Mouse (Mus musculus): ENCODE data around the gene Pdcd7.
"Not testable (repeated sequence)": the region's sequence is repeated elsewhere in the genome, so short reads cannot be mapped to it uniquely, and the experiment has no call there.

Gene Pdcd7

DNA sequence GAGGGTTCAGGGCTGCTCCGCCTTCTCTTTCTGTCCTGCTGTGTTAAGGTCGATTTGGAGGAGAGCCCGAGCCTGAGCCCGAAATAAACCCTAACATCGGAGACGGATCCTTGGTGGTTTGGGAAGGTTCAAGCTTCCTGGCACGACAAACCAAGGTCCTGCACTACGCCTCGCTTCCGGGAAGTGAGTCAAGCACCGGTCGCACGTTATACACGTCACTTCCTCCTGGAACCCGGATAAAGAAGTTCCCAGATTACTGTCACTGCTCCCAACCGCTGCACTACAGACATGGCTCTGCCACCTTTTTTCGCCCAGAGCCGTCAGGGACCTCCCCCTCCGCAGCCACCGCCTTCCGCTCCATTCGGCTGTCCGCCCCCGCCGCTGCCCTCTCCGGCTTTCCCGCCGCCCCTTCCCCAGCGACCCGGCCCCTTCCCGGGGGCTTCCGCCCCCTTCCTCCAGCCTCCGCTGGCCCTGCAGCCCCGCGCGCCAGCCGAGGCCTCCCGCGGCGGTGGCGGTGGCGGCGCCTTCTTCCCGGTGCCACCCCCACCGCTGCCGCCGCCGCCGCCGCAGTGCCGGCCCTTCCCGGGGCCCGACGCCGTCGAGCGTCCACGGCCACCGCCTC, at the start of gene Pdcd7:
Gene Pdcd7, plus strand, starts transcription at position 251 of the 622 bp plus-strand sequence.
- peak; percentile 97 for DNase-seq (ENCODE audit: low read depth, low spot score)

DNA sequence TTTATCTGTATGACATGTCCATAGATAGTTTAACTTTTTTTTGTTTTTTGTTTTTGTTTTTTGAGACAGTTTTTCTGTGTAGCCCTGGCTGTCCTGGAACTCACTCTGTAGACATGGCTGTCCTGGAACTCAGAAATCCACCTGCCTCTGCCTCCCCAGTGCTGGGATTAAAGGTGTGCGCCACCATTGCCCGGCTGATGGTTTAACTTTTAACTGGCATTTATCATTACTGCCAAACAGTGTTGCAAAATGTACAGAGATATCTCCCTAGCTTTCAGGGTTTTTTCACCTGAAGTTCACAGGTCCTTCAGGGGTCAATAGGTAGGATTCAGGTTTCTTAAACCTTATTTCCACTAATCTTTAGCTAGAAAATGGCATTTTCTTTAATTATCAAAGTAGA, 48.8 kb upstream of the Pdcd7 start:
- DNase-seq (ENCODE audit: low read depth, low spot score) = no peak

DNA sequence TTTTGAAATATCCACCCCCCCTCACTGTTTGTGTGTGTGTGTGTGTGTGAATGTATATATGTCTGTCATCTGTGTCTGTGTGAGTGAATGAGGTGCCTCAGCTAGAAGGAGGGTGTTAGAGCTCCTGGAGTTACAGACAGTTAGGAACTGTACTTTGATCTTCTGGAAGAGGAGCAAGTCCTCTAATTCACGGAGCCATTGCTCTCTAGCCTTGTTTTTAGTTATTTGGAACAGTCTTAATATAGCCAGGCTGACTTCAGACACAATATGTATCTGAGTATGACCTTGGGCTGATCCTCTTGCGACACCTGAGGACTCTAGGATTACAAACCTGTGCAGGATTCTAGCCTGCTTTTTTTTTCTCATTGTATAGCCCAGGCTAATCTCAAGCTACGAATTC, 47.1 kb upstream of the Pdcd7 start:
- no peak for DNase-seq (ENCODE audit: low read depth, low spot score)

DNA sequence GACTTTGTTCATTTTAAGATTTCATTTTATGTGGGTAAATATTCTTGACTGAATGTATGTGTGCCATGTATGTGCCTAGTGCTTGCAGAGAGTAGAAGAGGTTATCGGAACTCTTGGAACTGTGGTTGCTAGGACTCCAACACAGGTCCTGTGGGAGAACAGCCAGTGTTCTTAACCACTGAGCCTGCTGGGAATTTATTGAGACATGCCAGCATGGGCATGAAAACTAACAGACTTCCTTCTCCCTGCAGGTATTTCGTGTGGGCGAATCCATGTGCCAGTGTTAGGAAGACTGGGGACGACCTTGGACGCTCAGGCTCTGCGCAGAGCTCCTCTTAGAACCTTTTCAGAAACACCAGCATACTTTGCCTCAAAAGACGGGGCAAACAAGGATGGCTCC, 46.3 kb upstream of the Pdcd7 start:
- no peak for DNase-seq (ENCODE audit: low read depth, low spot score)

DNA sequence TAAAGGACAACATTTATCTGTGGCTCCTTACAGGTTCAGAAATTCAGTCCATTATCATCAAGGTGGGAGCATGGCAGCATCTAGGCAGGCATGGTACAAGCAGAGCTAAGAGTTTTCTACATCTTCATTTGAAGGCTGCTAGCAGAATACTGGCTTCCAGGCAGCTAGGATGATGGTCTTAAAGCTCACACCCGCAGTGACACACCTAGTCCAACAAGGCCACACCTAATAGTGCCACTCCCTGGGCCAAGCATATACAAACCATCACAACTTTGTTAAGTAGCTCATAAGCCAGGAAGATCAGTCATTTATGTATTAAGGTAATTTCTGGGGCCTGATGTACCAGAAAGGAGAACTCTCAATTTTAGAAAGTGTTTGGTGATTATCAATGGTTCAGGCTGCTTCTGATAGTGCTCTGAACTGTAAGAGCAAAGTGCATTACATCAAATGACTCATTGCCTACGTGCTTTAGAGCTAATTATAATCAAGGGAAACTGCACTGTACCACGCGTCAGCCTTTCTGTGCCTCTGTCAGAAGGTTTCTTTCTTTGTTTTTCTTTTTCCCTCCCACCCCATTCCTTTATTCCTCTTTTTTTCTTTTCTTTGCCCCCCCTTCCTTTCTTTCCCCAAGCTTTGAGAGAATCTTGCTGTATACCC, 43.4 kb upstream of the Pdcd7 start:
- DNase-seq (ENCODE audit: low read depth, low spot score) = no peak

DNA sequence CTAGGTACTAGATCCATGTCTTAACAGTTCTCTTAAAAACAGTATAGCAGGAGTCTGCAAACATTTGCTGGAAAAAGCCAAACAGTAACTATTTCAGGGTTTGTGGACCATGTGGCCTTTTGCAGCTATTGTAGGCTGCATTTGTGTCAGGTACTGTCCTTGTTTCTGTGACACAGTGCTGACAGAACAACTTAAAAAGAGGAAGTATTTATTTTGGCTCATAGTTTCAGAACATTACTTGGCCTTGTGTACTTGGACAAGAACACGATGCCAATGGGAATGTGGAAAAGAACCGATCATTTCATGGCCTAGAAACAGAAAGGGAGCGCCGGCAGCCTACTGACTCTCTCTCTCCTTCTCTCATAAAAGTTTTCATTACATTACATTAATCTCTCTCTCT, 42.3 kb upstream of the Pdcd7 start:
- DNase-seq (ENCODE audit: low read depth, low spot score) = no peak

DNA sequence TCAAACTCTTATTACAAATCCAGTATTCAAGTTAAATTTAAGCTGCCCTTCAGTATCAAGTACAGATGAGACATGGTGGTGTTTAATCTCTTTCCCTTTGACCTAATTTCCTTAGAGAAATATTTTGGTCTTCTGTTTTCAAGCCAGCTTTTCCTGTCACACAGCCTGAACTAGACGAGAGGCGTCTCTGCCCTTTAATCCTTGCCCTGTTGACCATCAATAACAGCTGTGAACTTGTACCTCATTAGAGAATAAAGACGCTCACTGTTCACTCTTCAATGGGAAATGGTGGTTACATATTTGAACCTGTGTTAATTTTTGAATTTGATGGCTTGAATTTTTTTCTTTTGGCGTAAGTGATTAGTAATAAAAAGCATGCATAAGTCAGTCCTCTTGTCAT, 41.6 kb upstream of the Pdcd7 start:
- DNase-seq (ENCODE audit: low read depth, low spot score) = no peak

DNA sequence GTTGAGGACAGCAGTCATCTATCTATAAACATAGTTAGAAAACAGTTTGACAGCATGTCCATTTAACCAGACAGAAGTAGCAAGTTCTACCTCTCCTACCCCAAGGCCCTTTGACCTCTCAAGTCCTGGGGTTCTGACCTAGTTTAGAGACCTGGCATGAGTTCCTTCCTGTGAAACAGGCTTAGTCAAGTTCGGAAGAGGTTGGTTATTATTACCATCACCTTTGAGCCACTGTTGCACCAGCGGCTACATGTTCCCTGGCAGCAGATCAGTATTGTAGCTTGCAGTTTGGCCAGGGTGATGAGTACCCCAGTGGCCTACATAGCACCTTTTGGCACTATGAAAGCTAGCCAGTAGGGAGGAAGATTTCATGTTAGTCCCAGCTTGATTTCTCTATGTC, 39.2 kb upstream of the Pdcd7 start:
- DNase-seq (ENCODE audit: low read depth, low spot score) = no peak

DNA sequence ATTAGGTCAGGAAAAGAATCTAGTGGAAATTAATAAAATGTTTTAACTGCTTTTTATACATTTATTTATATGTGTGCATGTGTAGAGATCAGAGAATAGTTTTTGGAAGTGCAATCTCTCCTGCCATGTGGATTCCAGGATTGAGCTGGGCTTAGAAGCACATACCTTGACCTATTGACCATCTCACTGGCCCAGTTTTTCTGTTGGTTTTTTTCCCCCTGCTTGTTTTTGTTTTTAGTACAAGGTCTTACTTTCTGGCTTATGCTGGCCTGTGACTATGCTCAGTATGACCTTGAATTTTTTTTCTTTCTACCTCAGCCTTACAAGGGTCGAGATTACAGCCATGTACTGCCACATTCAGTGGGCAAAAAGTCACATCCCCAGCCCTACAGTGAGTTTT, 37.9 kb upstream of the Pdcd7 start:
- DNase-seq (ENCODE audit: low read depth, low spot score) = no peak

DNA sequence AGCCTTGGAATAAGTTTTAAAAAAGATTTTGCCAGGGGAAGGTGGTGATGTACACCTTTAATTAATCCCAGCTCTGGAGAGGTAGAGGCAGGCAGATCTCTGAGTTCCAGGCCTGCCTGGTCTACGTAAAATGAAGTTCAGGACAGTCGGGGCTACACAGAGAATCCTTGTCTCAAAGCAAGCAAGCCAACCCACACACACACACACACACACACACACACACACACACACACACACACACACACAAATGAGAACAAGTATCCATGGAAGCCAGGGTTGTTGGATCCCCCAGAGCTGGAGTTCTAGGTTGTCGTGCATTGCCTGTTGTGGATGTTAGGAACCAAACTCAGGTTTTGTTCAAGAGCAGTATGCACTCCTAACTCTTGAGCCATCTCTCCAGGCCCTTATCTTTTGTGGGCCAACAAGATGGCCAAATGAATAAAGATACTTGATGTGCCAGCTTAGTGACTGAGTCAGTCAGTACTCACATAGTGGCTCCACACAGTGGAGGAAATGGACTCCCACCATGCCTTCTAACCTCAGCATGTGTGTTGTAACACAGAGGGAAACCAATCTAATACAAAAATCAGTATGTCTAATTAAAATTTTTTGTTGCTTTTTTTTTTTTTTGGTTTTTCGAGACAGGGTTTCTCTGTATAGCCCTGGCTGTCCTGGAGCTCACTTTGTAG, 33.1 kb upstream of the Pdcd7 start:
- DNase-seq (ENCODE audit: low read depth, low spot score) = no peak

DNA sequence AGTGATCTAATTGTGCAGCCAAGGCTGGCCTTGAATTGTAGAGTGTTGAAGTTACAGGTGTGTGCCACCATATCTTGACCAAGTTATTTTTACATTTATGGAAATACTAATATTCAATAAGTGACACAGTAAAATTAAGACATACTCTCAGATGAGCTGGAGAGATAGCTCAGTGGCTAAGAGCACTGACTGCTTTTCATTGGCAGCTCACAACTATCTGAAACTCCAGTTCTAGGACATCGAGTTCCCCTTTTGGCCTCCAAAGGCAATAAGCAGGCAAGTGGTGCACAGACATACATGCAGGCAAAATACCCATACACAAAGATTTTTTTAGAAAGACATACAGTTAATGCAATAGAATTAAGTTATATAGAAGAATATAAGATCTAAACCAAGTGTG, 32.1 kb upstream of the Pdcd7 start:
- no peak for DNase-seq (ENCODE audit: low read depth, low spot score)

DNA sequence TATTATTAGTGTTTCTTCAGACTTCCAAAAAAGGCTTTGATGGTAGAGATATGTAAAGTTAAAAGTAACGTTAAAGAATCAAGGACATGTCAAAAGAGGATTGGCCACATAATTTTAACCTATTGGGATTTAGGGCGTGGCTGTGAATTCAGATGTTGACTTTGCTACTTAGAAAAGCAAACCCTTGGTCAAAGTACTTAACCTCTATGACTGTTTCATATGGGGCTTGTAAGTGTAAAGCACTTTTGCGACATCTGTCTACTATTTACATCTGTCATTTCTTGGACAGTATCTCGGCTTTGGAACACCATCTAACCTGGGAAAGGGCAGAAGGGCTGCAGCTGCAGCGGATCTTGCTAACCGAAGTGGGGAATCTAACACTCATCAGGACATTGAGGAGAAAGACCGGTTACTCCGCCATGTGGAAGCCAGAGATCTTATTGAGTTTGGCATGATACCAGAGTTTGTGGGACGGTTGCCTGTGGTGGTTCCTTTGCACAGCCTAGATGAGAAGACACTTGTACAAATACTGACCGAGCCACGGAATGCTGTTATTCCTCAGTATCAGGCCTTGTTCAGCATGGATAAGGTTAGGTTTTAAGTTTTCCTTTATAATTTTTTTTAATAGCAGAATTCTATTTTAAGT, 23.5 kb upstream of the Pdcd7 start:
- no peak for DNase-seq (ENCODE audit: low read depth, low spot score)

DNA sequence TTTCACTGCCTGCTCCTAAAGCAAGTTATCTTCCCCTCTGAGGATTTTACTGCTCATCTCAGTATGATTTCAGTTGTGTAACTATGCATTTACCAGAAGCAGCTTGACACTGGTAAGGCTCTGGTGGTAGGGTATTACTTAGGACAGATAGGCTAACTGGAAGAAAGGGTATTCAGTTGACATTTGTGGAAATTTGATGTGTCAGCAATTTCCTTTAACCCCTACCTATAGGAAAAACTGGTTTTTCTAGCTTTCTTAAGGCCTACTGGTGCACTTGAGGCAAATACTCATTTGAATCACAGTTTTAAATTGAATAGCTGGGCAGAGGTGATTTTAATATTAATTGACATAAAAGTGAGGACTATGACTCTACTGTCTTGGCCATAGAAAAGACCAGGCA, 19.9 kb upstream of the Pdcd7 start:
- DNase-seq (ENCODE audit: low read depth, low spot score) = no peak

DNA sequence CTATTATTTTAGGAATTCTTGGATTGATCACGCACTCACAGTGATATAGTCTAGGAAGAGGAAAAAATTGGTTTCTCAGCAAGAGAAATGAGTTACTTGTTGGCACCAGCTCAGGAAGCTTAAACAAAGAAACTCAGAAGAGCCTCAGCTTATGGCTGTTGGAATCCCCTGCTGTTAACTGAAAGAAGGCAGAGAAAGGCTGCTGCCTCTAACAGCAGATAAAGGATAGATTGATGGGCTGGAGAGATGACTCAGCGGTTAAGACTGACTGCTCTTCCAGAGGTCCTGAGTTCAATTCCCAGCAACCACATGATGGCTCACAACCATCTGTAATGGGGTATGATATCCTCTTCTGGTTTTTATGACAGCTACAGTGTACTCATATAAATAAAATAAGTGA, 18.5 kb upstream of the Pdcd7 start:
- DNase-seq (ENCODE audit: low read depth, low spot score) = no peak

DNA sequence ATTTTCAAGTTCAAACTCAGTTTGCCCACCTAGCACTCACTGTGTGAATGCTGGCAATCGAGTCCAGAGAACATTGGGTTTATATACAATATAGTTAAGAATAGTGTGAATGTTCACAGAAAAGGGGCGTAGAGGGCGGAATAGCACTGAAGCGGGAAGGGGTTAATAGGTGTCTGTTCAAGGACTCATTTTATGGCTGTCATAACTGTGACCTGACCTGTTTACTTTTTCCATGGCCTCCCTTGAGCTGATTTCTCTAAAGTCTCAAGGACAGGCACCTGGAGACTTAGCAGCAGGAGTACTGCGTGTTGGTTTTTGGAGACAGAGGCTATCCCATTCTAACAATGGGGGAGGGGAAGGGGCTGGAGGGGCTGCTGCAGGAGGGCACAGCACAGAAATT, 11.9 kb upstream of the Pdcd7 start:
- no peak for DNase-seq (ENCODE audit: low read depth, low spot score)

DNA sequence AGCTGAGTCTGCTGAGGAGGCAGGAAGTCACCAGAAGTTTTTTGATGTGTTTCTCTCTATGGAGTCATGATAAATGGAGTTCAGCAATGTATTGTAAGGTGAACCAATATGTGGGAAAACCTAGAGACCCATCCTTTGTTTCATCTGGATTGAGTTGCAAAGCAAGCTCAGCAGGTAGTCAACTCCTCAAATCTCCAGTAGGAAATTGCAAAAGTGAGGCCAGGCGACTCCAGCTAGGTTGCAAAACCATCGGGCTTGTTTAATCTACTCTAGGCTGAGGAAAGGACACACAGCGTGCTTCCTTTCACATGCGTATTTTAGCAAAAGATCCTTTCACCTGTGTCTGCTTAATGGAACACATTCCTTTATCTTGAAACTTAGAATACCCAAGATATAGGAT, 6.8 kb upstream of the Pdcd7 start:
- DNase-seq (ENCODE audit: low read depth, low spot score) = no peak

DNA sequence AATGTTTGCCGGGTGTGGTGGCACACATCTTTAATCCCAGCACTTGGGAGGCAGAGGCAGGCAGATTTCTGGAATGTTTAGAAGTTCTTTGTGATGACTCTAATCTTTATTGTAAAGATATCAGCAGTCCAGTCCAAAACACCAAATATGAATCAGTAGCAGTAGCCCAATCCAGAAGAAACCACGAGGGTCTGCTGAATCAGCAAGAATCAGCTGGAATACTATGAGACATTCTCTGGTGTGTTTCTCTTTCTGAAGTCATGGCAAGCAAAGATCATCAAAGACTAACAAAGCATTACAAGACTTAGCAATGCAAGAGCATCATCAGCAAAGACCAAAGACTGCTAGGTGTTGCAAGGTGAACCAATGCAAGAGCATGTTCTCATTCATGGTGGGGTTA, 5.5 kb upstream of the Pdcd7 start:
- no peak for DNase-seq (ENCODE audit: low read depth, low spot score)

DNA sequence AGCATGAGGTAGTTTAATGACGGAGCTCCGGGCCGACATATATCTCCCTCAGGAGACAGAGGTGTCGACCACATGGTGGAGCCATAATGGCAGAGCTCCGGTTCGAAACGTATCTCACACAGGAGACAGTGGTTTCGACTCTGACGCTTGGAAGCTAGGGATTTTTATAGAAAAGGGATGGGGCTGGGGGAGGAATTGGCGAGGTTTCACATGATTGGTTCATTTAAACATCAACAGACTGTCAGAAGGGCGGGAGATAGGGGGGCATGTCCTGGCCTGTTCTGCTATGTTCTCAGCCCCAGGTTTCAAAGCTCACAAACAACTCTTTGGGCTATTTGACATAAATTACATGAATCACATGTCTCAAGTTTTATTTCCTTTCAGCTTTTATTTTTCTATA, 465 bp upstream of the Pdcd7 start:
- DNase-seq (ENCODE audit: low read depth, low spot score) = not testable (repeated sequence)

DNA sequence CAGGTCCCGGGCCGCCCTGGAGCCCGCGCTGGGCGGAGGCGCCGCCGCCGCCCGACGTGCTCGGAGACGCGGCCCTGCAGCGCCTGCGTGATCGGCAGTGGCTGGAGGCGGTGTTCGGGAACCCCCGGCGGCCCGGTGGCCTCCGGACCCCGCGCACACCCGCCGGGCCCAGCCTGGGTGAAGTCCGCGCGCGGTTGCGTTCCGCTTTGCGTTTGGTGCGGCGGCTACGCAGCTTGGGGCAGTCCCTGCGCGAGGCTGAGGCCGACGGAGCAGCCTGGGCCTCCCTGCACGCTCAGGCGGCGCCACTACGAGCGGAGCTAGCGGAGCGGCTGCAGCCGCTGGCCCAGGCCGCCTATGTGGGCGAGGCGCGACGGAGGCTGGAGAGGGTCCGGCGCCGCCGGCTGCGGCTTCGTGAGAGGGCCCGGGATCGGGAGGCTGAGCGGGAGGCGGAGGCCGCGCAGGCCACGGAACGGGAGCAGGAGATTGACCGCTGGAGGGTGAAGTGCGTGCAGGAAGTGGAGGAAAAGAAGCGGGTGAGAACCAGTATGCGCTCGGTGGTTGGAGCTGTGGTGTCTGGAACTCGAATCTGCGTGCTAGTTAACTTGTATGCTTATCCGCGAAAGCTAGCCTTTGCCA, 690 bp downstream of the Pdcd7 start:
- DNase-seq (ENCODE audit: low read depth, low spot score) = peak; percentile 30

DNA sequence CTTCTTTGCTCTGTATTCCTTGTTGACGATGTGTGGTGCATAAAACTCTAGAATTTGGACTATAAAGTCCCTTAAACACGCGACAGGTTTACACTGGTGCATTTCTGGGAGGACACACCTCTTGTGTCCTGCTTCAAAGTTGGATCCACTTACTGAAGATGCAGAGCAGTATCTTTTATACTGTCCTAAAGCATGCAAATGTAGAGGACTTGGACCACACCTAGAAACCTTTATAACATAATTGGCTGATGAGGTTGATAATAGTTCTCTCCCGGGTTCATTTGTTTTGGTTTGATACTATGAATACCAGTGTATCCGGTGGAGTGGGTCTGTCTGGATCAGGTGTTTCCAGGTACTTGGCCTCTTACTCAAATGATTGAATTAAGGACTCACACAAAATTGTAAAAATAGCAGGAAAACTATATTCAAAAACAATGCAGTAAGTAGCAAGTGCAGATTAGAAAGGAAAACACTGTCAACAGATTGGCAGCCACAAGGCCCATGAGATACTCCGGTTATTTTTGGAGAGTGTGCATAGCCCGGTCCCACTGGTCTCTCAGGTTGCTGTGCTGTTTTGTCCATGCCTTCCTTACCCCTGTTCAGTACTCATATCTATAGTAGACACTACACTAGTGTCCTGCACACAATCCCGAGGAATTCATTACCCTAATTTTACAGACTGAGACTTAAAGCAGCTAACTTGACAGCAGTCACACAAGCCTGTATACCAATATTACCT, 1.4 kb downstream of the Pdcd7 start:
- no peak for DNase-seq (ENCODE audit: low read depth, low spot score)

DNA sequence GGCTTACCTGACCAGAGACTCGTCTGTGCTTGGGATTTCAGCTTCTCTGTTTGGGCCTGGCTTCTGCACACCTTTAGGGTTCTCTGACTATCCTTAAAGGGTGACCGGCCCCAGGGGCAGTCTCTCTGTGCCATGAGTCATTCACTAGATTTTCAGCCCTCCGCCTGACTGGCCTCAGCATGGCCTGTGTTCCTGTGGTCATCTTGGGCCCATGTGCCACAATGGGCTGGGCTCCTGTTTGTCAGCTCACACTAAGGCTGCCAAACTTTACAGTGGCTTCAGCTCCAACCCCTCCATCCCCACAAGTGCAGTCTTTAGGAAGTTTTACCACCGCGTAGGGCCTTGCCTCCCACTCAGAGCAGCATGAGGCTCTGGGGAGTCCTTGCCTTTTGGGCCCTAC, 7.3 kb downstream of the Pdcd7 start:
- no peak for DNase-seq (ENCODE audit: low read depth, low spot score)

DNA sequence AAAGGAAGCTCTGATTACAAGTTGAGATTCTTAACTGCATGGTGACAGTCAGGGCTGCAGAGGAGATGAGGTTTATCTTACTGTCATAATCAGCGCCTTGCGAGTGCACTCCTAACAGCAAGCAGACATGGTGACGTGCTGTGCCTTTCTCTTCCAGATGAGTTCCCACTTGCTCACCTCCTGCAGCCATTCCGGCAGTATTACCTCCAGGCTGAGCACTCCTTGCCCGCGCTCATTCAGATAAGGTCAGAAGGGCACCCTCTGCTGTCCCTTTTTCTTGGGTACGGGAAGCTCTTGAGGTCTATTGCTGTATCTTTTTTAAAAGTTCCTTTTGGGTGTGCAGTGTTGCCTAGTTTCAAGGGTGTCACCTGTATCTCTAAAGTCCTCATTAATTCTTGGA, 10.7 kb downstream of the Pdcd7 start:
- no peak for DNase-seq (ENCODE audit: low read depth, low spot score)

Measured in retina, postnatal 7 days (tissue).